Mouse (Mus musculus): ENCODE results near the gene Kif24. TPM values are rescaled to one million over a fixed set of nuclear protein-coding genes. Genes with fewer than 3 reads are reported as not detected.
A peak's percentile ranks its signal among the peaks of the same experiment; 100 is the strongest.

Kif24 gene
- polyA plus RNA-seq, 1 experiment from 2014 or later, result 8.7 TPM

- Histone ChIP-seq H3K27me3 (ENCODE audit: control insufficient read depth, insufficient read depth, low read length) (peaks cover 11% of the 10 kb centered on the region), H3K9me3 (replicated peaks; ENCODE audit: control insufficient read depth, low read length) (no peaks in the 10 kb centered on the region), H3K4me1 (ENCODE audit: control insufficient read depth, insufficient read depth, low read length) (peaks cover 2% of the 10 kb centered on the region; the same call in 1 of the 2 replicates), H3K9ac (replicated peaks; ENCODE audit: low read length) (no peak overlapping the region), H3K27ac (replicated peaks; ENCODE audit: low read depth, low read length) (no peak overlapping the region), H3K4me3 (ENCODE audit: low read depth, low read length) (no peak overlapping the region), H3K4me2 (ENCODE audit: low read depth, low read length) (no peak overlapping the region), H3K36me3 (replicated peaks; ENCODE audit: control insufficient read depth, insufficient read depth, low read depth, low read length) (no peaks in the 10 kb centered on the region)
- WGBS, result 47% methylated on average over 11 of the region's 11 CpGs
- DNase-seq (ENCODE audit: low spot score), result no peak
- ATAC-seq (replicated peaks; ENCODE audit: insufficient number of reproducible peaks, low FRiP score, low TSS enrichment, low read depth), result no peak
These were observed 40.5 kb upstream of the Kif24 start for GRCm38 (mm10) chr4:41505131-41505551.

DNA sequence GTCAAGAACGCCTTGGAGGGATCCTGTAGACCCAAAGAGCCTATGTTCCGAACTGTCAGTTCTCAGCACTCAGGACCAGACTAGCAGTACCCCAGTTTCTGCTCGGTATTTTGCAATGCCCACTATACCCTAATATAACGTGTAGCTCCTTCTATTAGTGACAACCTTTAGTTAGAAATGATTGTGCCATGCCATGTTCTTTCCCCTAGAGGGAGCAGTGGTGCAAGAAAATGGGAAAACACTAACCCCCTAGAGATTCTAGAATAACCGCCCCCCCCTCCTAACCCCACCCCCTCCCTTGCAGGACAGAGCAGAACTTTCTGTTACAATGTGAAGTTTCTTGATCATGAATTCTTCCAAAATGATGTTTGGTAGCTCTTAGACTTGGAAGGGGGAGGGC, 39.6 kb upstream of the Kif24 start:
- no peaks in the 10 kb centered on the region for H3K9me3 ChIP-seq (replicated peaks; ENCODE audit: control insufficient read depth, low read length)
- H3K27me3 ChIP-seq (ENCODE audit: control insufficient read depth, insufficient read depth, low read length), result peaks cover 19% of the 10 kb centered on the region
- no peak overlapping the region for H3K9ac ChIP-seq (replicated peaks; ENCODE audit: low read length)
- no peak overlapping the region for H3K4me3 ChIP-seq (ENCODE audit: low read depth, low read length)
- no peak for ATAC-seq (replicated peaks; ENCODE audit: insufficient number of reproducible peaks, low FRiP score, low TSS enrichment, low read depth)
- DNase-seq (ENCODE audit: low spot score), result no peak
- 69% methylated on average over 5 of the region's 5 CpGs for WGBS
- no peak overlapping the region for H3K27ac ChIP-seq (replicated peaks; ENCODE audit: low read depth, low read length)
- no peaks in the 10 kb centered on the region for H3K36me3 ChIP-seq (replicated peaks; ENCODE audit: control insufficient read depth, insufficient read depth, low read depth, low read length)
- H3K4me2 ChIP-seq (ENCODE audit: low read depth, low read length), result no peak overlapping the region
- peaks cover 2% of the 10 kb centered on the region; the same call in 1 of the 2 replicates for H3K4me1 ChIP-seq (ENCODE audit: control insufficient read depth, insufficient read depth, low read length)

DNA sequence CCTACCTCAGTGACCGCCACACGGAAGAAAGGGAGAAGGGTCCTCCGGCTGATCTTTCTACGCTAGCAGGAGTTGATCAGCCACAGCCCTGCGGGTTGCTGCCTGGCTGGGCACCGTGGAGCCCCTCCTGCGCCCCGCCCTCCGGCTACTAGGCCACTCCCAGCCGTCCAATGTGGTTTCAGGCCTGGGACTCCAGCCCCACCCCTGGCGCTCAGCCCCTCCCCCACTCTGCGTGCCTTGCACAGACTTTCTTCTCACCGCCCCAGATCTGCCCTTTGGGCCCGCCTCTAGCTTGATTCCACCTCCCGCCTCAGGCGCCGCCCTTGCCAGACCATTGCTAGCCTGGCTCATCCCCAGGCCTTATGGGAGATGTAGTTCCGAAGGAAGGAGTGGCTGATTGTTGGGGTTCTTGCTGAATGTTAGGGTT, 38.3 kb upstream of the Kif24 start, which contains the start of gene AI464131:
TSS of gene AI464131 (minus strand) at position 91 of the 427 bp plus-strand sequence.
- 0 out of 2 replicates have a peak within 1 kb of the TSS, but pooled peaks have one; percentile 8 for H3K27ac ChIP-seq (replicated peaks; ENCODE audit: low read depth, low read length)
- H3K36me3 ChIP-seq (replicated peaks; ENCODE audit: control insufficient read depth, insufficient read depth, low read depth, low read length), result no peaks in the 10 kb centered on the region
- peak within 1 kb of the TSS; percentile 37 for H3K4me3 ChIP-seq (ENCODE audit: low read depth, low read length)
- ATAC-seq (replicated peaks; ENCODE audit: insufficient number of reproducible peaks, low FRiP score, low TSS enrichment, low read depth), result peak; percentile 91
- peak; percentile 98 for DNase-seq (ENCODE audit: low spot score)
- peaks cover 10% of the 10 kb centered on the region; the same call in 1 of the 2 replicates for H3K4me1 ChIP-seq (ENCODE audit: control insufficient read depth, insufficient read depth, low read length)
- H3K9me3 ChIP-seq (replicated peaks; ENCODE audit: control insufficient read depth, low read length), result no peaks in the 10 kb centered on the region
- under 1% methylated on average over 18 of the region's 18 CpGs for WGBS
- peaks cover 32% of the 10 kb centered on the region for H3K27me3 ChIP-seq (ENCODE audit: control insufficient read depth, insufficient read depth, low read length)
- peak within 1 kb of the TSS; percentile 51 for H3K9ac ChIP-seq (replicated peaks; ENCODE audit: low read length)
- H3K4me2 ChIP-seq (ENCODE audit: low read depth, low read length), result peak within 1 kb of the TSS; percentile 74

GRCm38 (mm10) chr4:41502171-41502940, 37.7 kb upstream of the Kif24 start:
- ATAC-seq (replicated peaks; ENCODE audit: insufficient number of reproducible peaks, low FRiP score, low TSS enrichment, low read depth) (peak; percentile 49; the same call in 1 of the 2 replicates), DNase-seq (ENCODE audit: low spot score) (peak; percentile 56)
- H3K4me2 ChIP-seq (ENCODE audit: low read depth, low read length), result peak overlapping the region; percentile 74
- H3K27ac ChIP-seq (replicated peaks; ENCODE audit: low read depth, low read length), result 0 out of 2 replicates have a peak overlapping the region, but pooled peaks have one; percentile 8
- no peaks in the 10 kb centered on the region for H3K9me3 ChIP-seq (replicated peaks; ENCODE audit: control insufficient read depth, low read length)
- peaks cover 39% of the 10 kb centered on the region for H3K27me3 ChIP-seq (ENCODE audit: control insufficient read depth, insufficient read depth, low read length)
- H3K36me3 ChIP-seq (replicated peaks; ENCODE audit: control insufficient read depth, insufficient read depth, low read depth, low read length), result no peaks in the 10 kb centered on the region
- peak overlapping the region; percentile 37 for H3K4me3 ChIP-seq (ENCODE audit: low read depth, low read length)
- H3K9ac ChIP-seq (replicated peaks; ENCODE audit: low read length), result peak overlapping the region; percentile 51
- peaks cover 14% of the 10 kb centered on the region; the same call in 1 of the 2 replicates for H3K4me1 ChIP-seq (ENCODE audit: control insufficient read depth, insufficient read depth, low read length)
- WGBS, result 9% methylated on average over 20 of the region's 20 CpGs

DNA sequence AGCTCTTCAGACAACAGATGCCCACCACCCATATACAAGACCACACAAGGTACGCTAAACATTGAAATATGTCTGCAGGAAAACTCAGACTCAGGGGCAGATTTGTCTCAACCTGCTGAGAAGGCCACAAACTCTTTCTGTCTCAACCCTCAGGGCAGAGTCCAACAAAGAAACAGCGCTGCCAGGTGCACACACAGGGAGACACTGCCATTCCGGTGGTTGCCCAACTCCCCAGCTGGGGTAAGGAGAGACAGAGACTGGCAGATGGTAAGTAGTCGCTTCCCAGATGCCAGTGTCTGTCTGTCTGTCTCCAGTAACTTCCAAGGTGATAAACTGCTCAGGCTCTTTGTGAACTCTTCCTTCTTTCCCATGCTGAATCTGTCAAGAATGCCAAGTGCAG, 36.1 kb upstream of the Kif24 start:
- 72% methylated on average over 4 of the region's 4 CpGs for WGBS
- DNase-seq (ENCODE audit: low spot score) (no peak), ATAC-seq (replicated peaks; ENCODE audit: insufficient number of reproducible peaks, low FRiP score, low TSS enrichment, low read depth) (no peak)

GRCm38 (mm10) chr4:41499619-41500018, 34.9 kb upstream of the Kif24 start:
- DNase-seq (ENCODE audit: low spot score) (no peak), ATAC-seq (replicated peaks; ENCODE audit: insufficient number of reproducible peaks, low FRiP score, low TSS enrichment, low read depth) (no peak)
- Histone ChIP-seq H3K4me3 (ENCODE audit: low read depth, low read length) (no peak overlapping the region), H3K4me1 (ENCODE audit: control insufficient read depth, insufficient read depth, low read length) (peaks cover 14% of the 10 kb centered on the region; the same call in 1 of the 2 replicates), H3K9ac (replicated peaks; ENCODE audit: low read length) (no peak overlapping the region), H3K36me3 (replicated peaks; ENCODE audit: control insufficient read depth, insufficient read depth, low read depth, low read length) (no peaks in the 10 kb centered on the region), H3K4me2 (ENCODE audit: low read depth, low read length) (no peak overlapping the region), H3K9me3 (replicated peaks; ENCODE audit: control insufficient read depth, low read length) (no peaks in the 10 kb centered on the region), H3K27me3 (ENCODE audit: control insufficient read depth, insufficient read depth, low read length) (peaks cover 54% of the 10 kb centered on the region), H3K27ac (replicated peaks; ENCODE audit: low read depth, low read length) (no peak overlapping the region)
- 54% methylated on average over 8 of the region's 8 CpGs for WGBS

More for the DNA sequence above, 36.1 kb upstream of the Kif24 start:
- Histone ChIP-seq H3K36me3 (replicated peaks; ENCODE audit: control insufficient read depth, insufficient read depth, low read depth, low read length) (no peaks in the 10 kb centered on the region), H3K9me3 (replicated peaks; ENCODE audit: control insufficient read depth, low read length) (no peaks in the 10 kb centered on the region), H3K27ac (replicated peaks; ENCODE audit: low read depth, low read length) (no peak overlapping the region), H3K4me1 (ENCODE audit: control insufficient read depth, insufficient read depth, low read length) (peaks cover 14% of the 10 kb centered on the region; the same call in 1 of the 2 replicates), H3K9ac (replicated peaks; ENCODE audit: low read length) (no peak overlapping the region), H3K4me2 (ENCODE audit: low read depth, low read length) (no peak overlapping the region), H3K27me3 (ENCODE audit: control insufficient read depth, insufficient read depth, low read length) (peaks cover 54% of the 10 kb centered on the region), H3K4me3 (ENCODE audit: low read depth, low read length) (no peak overlapping the region)

- peak overlapping the region; percentile 29 for H3K4me2 ChIP-seq (ENCODE audit: low read depth, low read length)
- H3K4me1 ChIP-seq (ENCODE audit: control insufficient read depth, insufficient read depth, low read length), result peaks cover 14% of the 10 kb centered on the region; the same call in 1 of the 2 replicates
- H3K9me3 ChIP-seq (replicated peaks; ENCODE audit: control insufficient read depth, low read length), result no peaks in the 10 kb centered on the region
- H3K27ac ChIP-seq (replicated peaks; ENCODE audit: low read depth, low read length), result no peak overlapping the region
- peak overlapping the region; percentile 20 for H3K4me3 ChIP-seq (ENCODE audit: low read depth, low read length)
- 2% methylated on average over 43 of the region's 43 CpGs for WGBS
- ATAC-seq (replicated peaks; ENCODE audit: insufficient number of reproducible peaks, low FRiP score, low TSS enrichment, low read depth) (no peak), DNase-seq (ENCODE audit: low spot score) (peak; percentile 51)
- no peak overlapping the region; the same call in 1 of the 2 replicates for H3K9ac ChIP-seq (replicated peaks; ENCODE audit: low read length)
- H3K27me3 ChIP-seq (ENCODE audit: control insufficient read depth, insufficient read depth, low read length), result peaks cover 54% of the 10 kb centered on the region
- no peaks in the 10 kb centered on the region for H3K36me3 ChIP-seq (replicated peaks; ENCODE audit: control insufficient read depth, insufficient read depth, low read depth, low read length)
These were observed 34.3 kb upstream of the Kif24 start for GRCm38 (mm10) chr4:41498921-41499391.

Data from embryonic facial prominence, embryonic 11.5 days (tissue).